Mouse (Mus musculus) urinary bladder, postnatal 25 days (tissue): Measurements from ENCODE around the gene Stard5.
A peak's percentile ranks its signal among the peaks of the same experiment; 100 is the strongest.

Experiments
- DNase-seq: peaks from one replicate; pipeline ENCODE4 v3.0.0; 2022; ENCODE audit warnings: low spot score

The Stard5 gene

DNA sequence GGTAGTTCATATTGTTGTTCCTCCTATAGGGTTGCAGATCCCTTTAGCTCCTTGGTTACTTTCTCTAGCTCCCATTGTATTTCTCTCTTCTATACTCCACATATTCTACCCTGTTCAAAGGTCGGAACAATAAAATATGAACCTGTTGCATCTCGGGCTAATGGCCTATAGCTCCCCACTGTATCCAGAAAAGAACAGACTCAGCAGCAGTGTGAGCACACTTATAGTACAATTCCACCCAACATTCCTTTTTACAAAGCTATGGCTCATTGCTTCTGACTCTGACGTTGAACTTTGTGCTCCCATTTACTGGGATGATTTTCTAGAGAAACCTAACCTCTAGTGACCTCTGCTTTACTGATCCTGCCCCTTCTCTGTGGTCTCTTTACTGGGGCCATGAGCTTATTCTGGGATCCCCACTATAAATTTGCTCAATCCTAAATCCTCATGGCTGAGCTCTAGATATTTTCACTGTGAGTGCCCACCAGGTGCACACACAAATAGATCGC is 34.4 kb downstream of the Stard5 start:
- no peak for DNase-seq

DNA sequence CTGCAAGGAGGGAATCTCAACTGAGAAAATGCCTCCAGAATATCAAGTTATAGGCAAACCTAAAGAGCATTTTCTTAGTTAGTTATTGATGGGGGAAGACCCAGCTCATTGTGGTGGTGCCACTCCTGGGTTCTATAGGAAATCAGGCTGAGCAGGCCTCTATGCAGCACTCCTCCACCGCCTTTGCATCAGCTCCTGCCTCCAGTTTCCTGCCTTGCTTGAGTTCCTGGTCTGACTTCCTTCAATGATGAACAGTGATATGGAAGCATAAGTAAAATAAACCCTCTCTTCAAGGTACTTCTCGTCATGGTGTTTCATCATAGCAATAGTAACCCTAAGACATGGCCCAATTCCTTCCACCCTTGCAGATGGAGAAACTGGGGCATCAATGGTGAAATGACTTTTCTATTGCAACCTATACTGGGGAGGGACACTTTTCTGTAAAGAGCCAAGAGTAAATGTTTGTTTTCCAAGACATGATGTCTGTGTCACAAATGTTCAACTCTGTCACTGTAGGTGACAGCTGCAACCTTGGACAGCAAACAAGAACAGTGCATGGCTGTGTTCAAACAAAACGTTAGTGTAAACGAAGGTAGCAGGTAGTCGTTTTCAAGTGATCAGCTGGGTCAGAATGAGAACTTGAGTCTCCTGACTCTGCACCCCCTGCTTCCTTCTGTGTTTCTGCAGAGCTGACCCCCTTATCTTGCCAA is 36.3 kb downstream of the Stard5 start:
- DNase-seq, result no peak

- DNase-seq, result peak; percentile 48
Observed at GRCm38 (mm10) chr7:83668724-83669123, 37.0 kb downstream of the Stard5 start.

DNA sequence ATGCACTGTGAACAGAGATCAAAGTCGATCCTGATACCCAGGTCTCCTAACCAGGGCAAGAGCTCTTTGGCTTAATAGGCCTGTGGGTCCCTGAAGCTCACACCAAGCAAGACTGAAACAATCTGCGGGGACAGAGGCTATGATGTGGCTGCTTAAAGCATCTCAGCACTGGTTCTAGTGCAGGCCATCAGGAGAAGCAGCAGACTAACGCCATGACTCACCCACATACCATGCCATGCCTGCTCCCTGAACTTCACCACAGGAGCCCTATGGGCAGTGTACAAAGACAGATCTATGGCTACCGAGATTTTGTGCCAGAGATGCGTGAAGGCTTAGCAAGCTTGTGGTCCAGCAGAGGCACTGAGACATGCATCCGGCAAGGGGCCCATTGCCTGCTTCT is 39.8 kb downstream of the Stard5 start:
- DNase-seq, result no peak

GRCm38 (mm10) chr7:83675545-83676254 is 43.9 kb downstream of the Stard5 start:
- DNase-seq, result peak; percentile 7

- peak; percentile 2 for DNase-seq
Observed at GRCm38 (mm10) chr7:83677296-83677695, 45.5 kb downstream of the Stard5 start.

GRCm38 (mm10) chr7:83678506-83678905 is 46.7 kb downstream of the Stard5 start:
- DNase-seq, result no peak

- DNase-seq, result no peak
Observed at GRCm38 (mm10) chr7:83682640-83683274, 51.0 kb downstream of the Stard5 start.

GRCm38 (mm10) chr7:83695449-83696212 is 63.9 kb downstream of the Stard5 start:
- no peak for DNase-seq

- DNase-seq, result no peak
Observed at GRCm38 (mm10) chr7:83699066-83699745, 67.4 kb downstream of the Stard5 start.
